Mouse (Mus musculus): ENCODE measurements at regions not wholly inside any gene's neighbourhood (a gene's known extent, or its start where the extent isn't known, plus 50 kb on each side); places are given as distances from the start of the nearest gene placed in this dataset.

DNA sequence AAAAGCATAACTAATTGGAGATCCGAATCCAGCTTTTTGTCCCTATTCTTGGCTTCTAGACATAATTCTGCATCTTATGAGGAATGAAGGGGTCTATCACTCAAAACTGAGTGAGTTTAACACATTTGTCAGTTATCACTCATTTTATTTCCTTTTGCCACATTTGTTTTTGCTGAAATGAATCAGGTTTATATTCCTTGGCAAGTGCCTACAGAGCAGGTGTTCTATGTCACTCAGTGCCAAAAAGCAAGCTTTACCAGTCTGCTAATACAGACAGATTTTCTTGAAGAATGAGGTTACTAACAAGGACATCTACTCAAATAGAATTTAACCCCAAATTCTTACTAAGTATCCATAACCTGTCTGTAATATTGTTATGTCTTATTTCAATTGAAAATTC is 751.4 kb downstream of the Hace1 start:
- TF ChIP-seq POLR2A (IDR thresholded peaks at IDR 0.05; ENCODE audit: insufficient read depth, low read depth, low read length), result no peak
- TF ChIP-seq CTCF (IDR thresholded peaks at IDR 0.05; ENCODE audit: insufficient read depth, low read depth, low read length), result no peak
